ENCODE assay signal across 15 mouse cellular contexts in genomic region chr3:115819401-115820138, GRCm38 (mm10).
DNase-seq lines count a peak whose midpoint lies in the region; ATAC-seq and TF ChIP-seq lines count a peak whose summit lies in the region.
"Had no signal": no experiment of that assay in that cellular context is flagged by ENCODE, and none has a peak within 500 bp of the region (broad histone marks: within the 10 kb centered on the region; RNA-seq: fewer than 3 reads in every experiment).

No protein-coding gene starts in this region.

- DNase-seq in kidney, postnatal 0 days (ENCODE audit: low spot score): peak; percentile 57
- DNase-seq in kidney, adult 9 months: no peak
- no peak for DNase-seq in right cerebral cortex, adult 18-20 months
- DNase-seq in urinary bladder, postnatal 36 days (ENCODE audit: low spot score in 2 of 2): no peak
- DNase-seq: adrenal gland, adult 8-10 months; cerebellum, postnatal 14 days; layer of hippocampus, postnatal 36 days; lung, postnatal 4 days had no signal

- WGBS in kidney, postnatal 0 days: 30% methylated on average over 7 of the region's 7 CpGs
- 11% methylated on average over 7 of the region's 7 CpGs for WGBS in heart, embryonic 11.5 days (ENCODE audit: insufficient replicate concordance)
- WGBS in liver, embryonic 12.5 days (ENCODE audit: insufficient replicate concordance): 6% methylated on average over 7 of the region's 7 CpGs
- WGBS in hindbrain, embryonic 16.5 days: 57% methylated on average over 7 of the region's 7 CpGs

- no peaks in the 10 kb centered on the region; the same call in 1 of the 2 replicates for H3K4me1 ChIP-seq in kidney, postnatal 0 days (replicated peaks; ENCODE audit: insufficient read depth, low read length)
- H3K4me1 ChIP-seq in heart, embryonic 11.5 days (ENCODE audit: control insufficient read depth, insufficient read depth, low read length): peaks cover 42% of the 10 kb centered on the region
- H3K4me1 ChIP-seq in liver, embryonic 12.5 days: peaks cover 72% of the 10 kb centered on the region
- H3K4me1 ChIP-seq in hindbrain, embryonic 16.5 days (ENCODE audit: control insufficient read depth, insufficient read depth, low read depth, low read length): no peaks in the 10 kb centered on the region
- H3K4me1 ChIP-seq: forebrain, embryonic 13.5 days; stomach, embryonic 15.5 days had no signal

- H3K4me3 ChIP-seq in kidney, postnatal 0 days (replicated peaks; ENCODE audit: low read depth, low read length): no peak overlapping the region
- no peak overlapping the region for H3K4me3 ChIP-seq in heart, embryonic 11.5 days (ENCODE audit: low read depth, low read length)
- H3K4me3 ChIP-seq in liver, embryonic 12.5 days: peak overlapping the region; percentile 27
- no peak overlapping the region for H3K4me3 ChIP-seq in hindbrain, embryonic 16.5 days (ENCODE audit: low read length)
- H3K4me3 ChIP-seq: forebrain, embryonic 13.5 days; stomach, embryonic 15.5 days had no signal

- ATAC-seq in kidney, postnatal 0 days (replicated peaks; ENCODE audit: low FRiP score, low read depth): peak; percentile 57
- peak; percentile 16 for ATAC-seq in CD4-positive, CD25-positive, alpha-beta regulatory T cell, adult 4 months
- ATAC-seq in heart, embryonic 11.5 days (replicated peaks; ENCODE audit: insufficient number of reproducible peaks, low FRiP score, low TSS enrichment): peak; percentile 64
- ATAC-seq in liver, embryonic 12.5 days: peak; percentile 71
- ATAC-seq in hindbrain, embryonic 16.5 days: no peak
- ATAC-seq: forebrain, embryonic 13.5 days; inflammation-experienced regulatory T-cells, adult 6 months had no signal

- no peaks in the 10 kb centered on the region for H3K36me3 ChIP-seq in kidney, postnatal 0 days (ENCODE audit: insufficient read depth, low read length)
- H3K36me3 ChIP-seq in heart, embryonic 11.5 days (ENCODE audit: control insufficient read depth, insufficient read depth, low read length): no peaks in the 10 kb centered on the region
- no peaks in the 10 kb centered on the region for H3K36me3 ChIP-seq in liver, embryonic 12.5 days
- H3K36me3 ChIP-seq in hindbrain, embryonic 16.5 days (ENCODE audit: control insufficient read depth, insufficient read depth, low read length): no peaks in the 10 kb centered on the region
- H3K36me3 ChIP-seq: stomach, embryonic 15.5 days had no signal

- H3K9me3 ChIP-seq in kidney, postnatal 0 days (replicated peaks; ENCODE audit: low read length): no peaks in the 10 kb centered on the region
- H3K9me3 ChIP-seq in heart, embryonic 11.5 days (replicated peaks; ENCODE audit: control insufficient read depth, low read length): no peaks in the 10 kb centered on the region
- H3K9me3 ChIP-seq in liver, embryonic 12.5 days (replicated peaks): no peaks in the 10 kb centered on the region
- no peaks in the 10 kb centered on the region for H3K9me3 ChIP-seq in hindbrain, embryonic 16.5 days (ENCODE audit: control insufficient read depth, low read length)
- H3K9me3 ChIP-seq: forebrain, embryonic 13.5 days; stomach, embryonic 15.5 days had no signal

- no peak overlapping the region for H3K9ac ChIP-seq in kidney, postnatal 0 days (ENCODE audit: low read depth, low read length)
- H3K9ac ChIP-seq in heart, embryonic 11.5 days (ENCODE audit: low read depth, low read length): no peak overlapping the region
- peak overlapping the region; percentile 36; the same call in 1 of the 2 replicates for H3K9ac ChIP-seq in liver, embryonic 12.5 days
- no peak overlapping the region for H3K9ac ChIP-seq in hindbrain, embryonic 16.5 days (ENCODE audit: low read depth, low read length)
- H3K9ac ChIP-seq: forebrain, embryonic 13.5 days; stomach, embryonic 15.5 days had no signal

- no peak for TF ChIP-seq CTCF in kidney, postnatal 0 days (IDR thresholded peaks at IDR 0.05; ENCODE audit: low read depth)

- no peak overlapping the region for H3K4me2 ChIP-seq in kidney, postnatal 0 days (ENCODE audit: low read length)
- peak overlapping the region; percentile 31 for H3K4me2 ChIP-seq in heart, embryonic 11.5 days
- peak overlapping the region; percentile 65 for H3K4me2 ChIP-seq in liver, embryonic 12.5 days
- no peak overlapping the region for H3K4me2 ChIP-seq in hindbrain, embryonic 16.5 days (ENCODE audit: low read length)
- H3K4me2 ChIP-seq: forebrain, embryonic 13.5 days; stomach, embryonic 15.5 days had no signal

- H3K27ac ChIP-seq in kidney, postnatal 0 days: no peak overlapping the region
- peak overlapping the region; percentile 73 for H3K27ac ChIP-seq in heart, embryonic 11.5 days (ENCODE audit: low read depth, low read length)
- H3K27ac ChIP-seq in liver, embryonic 12.5 days: peak overlapping the region; percentile 71
- no peak overlapping the region for H3K27ac ChIP-seq in hindbrain, embryonic 16.5 days (ENCODE audit: low read depth, low read length)
- H3K27ac ChIP-seq: forebrain, embryonic 13.5 days; stomach, embryonic 15.5 days had no signal

- H3K27me3 ChIP-seq in kidney, postnatal 0 days (ENCODE audit: insufficient read depth, low read length): no peaks in the 10 kb centered on the region
- H3K27me3 ChIP-seq in heart, embryonic 11.5 days (ENCODE audit: control insufficient read depth, insufficient read depth, low read length): no peaks in the 10 kb centered on the region
- no peaks in the 10 kb centered on the region for H3K27me3 ChIP-seq in liver, embryonic 12.5 days (replicated peaks)
- H3K27me3 ChIP-seq in hindbrain, embryonic 16.5 days (replicated peaks; ENCODE audit: control insufficient read depth, insufficient read depth, low read length): no peaks in the 10 kb centered on the region
- H3K27me3 ChIP-seq: forebrain, embryonic 13.5 days; stomach, embryonic 15.5 days had no signal

Comparison
In these comparisons a context has a peak if more than half of its experiments do, and no peak if none do; other contexts are left out.
1. H3K27ac ChIP-seq: peak in heart, embryonic 11.5 days (single experiment) and liver, embryonic 12.5 days (single experiment); none in kidney, postnatal 0 days (single experiment) and hindbrain, embryonic 16.5 days (single experiment).
2. H3K4me2 ChIP-seq: peak in heart, embryonic 11.5 days (single experiment) and liver, embryonic 12.5 days (single experiment); none in kidney, postnatal 0 days (single experiment) and hindbrain, embryonic 16.5 days (single experiment).